Mouse (Mus musculus): Measurements from ENCODE around the gene Il1rapl1.

DNA sequence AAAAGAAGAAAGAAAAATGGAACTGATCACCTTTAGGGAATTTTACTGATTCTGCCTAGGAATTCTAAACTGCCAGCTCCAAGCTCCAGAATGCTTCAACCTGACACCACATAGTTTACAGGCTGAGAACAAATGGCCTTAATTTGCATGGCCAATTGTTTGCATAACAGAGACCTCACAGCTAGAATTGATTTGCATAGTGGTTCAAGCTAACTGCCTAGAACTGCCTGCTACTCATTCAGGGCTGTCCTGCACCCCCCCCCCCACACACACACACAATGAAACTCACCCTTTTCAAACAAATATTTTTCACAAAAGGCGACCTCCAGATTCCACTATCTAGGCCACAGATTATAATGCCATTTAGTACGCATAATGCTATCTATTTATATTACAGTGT is 42.6 kb upstream of the Il1rapl1 start:
- TF ChIP-seq EP300 (optimal IDR thresholded peaks at IDR 0.05) (no peak), CTCF (IDR thresholded peaks at IDR 0.05; ENCODE audit: low read depth) (no peak)
